Mouse (Mus musculus) heart, embryonic 16.5 days (tissue): Measurements from ENCODE around the gene Theg. TPM values are rescaled to one million over a fixed set of nuclear protein-coding genes. Genes with fewer than 3 reads are reported as not detected.

Experiments
- ATAC-seq: fragments of 200-750 bp; cut with Nextera tagmentation; replicated peaks from 2 replicates; pipeline ENCODE4 v1.8.0; 2017; ENCODE audit warnings: moderate number of reproducible peaks; ENCODE audit not compliant: insufficient read depth, low FRiP score; ENCODE audit errors: extremely low read depth
- H3K27ac ChIP-seq: fragments of 300-500 bp; sonication (generic); 2 replicates; pipeline ENCODE4 v1.5.1; 2014; ENCODE audit warnings: mild to moderate bottlenecking, low read length, control low read depth, moderate library complexity
- H3K27me3 ChIP-seq: fragments of 300-500 bp; sonication (generic); 2 replicates; pipeline ENCODE4 v1.6.1; 2014; ENCODE audit warnings: low read length, mixed read lengths; ENCODE audit not compliant: control insufficient read depth, insufficient read depth
- H3K36me3 ChIP-seq: fragments of 300-500 bp; sonication (generic); 2 replicates; pipeline ENCODE4 v1.6.1; 2014; ENCODE audit not compliant: control insufficient read depth, insufficient read depth
- H3K4me1 ChIP-seq: fragments of 300-500 bp; sonication (generic); 2 replicates; pipeline ENCODE4 v1.6.1; 2014; ENCODE audit warnings: low read length, mixed read lengths; ENCODE audit not compliant: control insufficient read depth, insufficient read depth
- H3K4me2 ChIP-seq: fragments of 300-500 bp; sonication (generic); 2 replicates; pipeline ENCODE4 v1.6.1; 2014; ENCODE audit warnings: low read depth, mild to moderate bottlenecking, control low read depth, low read length
- H3K4me3 ChIP-seq: fragments of 300-500 bp; sonication (generic); 2 replicates; pipeline ENCODE4 v1.5.1; 2014; ENCODE audit warnings: mild to moderate bottlenecking, control low read depth, low read length
- H3K9ac ChIP-seq: fragments of 300-500 bp; sonication (generic); 2 replicates; pipeline ENCODE4 v1.6.1; 2014; ENCODE audit warnings: low read length, control low read depth
- H3K9me3 ChIP-seq: fragments of 300-500 bp; sonication (generic); replicated peaks from 2 replicates; pipeline ENCODE4 v1.6.1; 2016; ENCODE audit warnings: low read length; ENCODE audit not compliant: control insufficient read depth
- WGBS: fragments of 180-500 bp; shearing (Covaris S2); extraction: QIAGEN DNeasy Blood & Tissue Kit; methylation state at CpG from one replicate; pipeline ENCODE4 v1.1.7; 2014; 5-methylcytosine and 5-hydroxymethylcytosine counted together
- polyA plus RNA-seq: library from polyadenylated mRNA; unstranded; fragments of >200 nt; fragmentation: Nextera tagmentation; extraction: Ambion mirVana; gene quantifications from 2 replicates; pipeline ENCODE4 v1.2.1, GENCODE M21; 2015

Theg gene
- polyA plus RNA-seq, 1 experiment from 2014 or later: not detected

DNA sequence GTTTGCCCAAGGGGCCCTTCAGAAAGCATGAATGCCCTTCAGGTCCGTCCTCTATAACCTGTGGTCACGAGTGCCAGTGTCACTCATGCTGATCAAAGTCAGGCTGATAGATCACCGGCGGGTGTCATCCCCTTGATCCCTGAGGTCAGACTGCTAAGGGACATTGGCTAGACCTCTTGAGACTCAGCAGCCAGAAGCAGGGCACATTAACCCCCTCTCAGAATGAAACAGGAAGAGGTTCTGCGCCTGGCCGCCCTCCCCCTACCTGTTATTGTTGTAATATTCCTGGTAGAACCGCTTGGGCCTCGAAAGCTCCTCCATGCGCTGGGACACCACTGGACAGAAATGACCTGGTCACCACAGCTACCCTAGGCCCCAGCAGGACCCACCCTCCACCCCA is 2.7 kb downstream of the Theg start:
- Histone ChIP-seq H3K27ac (no peak overlapping the region), H3K36me3 (no peaks in the 10 kb centered on the region), H3K4me2 (no peak overlapping the region), H3K4me3 (no peak overlapping the region), H3K9me3 (peaks cover 2% of the 10 kb centered on the region; the same call in 1 of the 2 replicates), H3K4me1 (no peaks in the 10 kb centered on the region), H3K27me3 (no peaks in the 10 kb centered on the region; the same call in 1 of the 2 replicates), H3K9ac (no peak overlapping the region)
- no peak for ATAC-seq
- 71% methylated on average over 9 of the region's 9 CpGs for WGBS

GRCm38 (mm10) chr10:79584021-79584420 is 3.1 kb downstream of the Theg start:
- H3K9ac ChIP-seq: no peak overlapping the region
- no peaks in the 10 kb centered on the region for H3K4me1 ChIP-seq
- H3K9me3 ChIP-seq: peaks cover 2% of the 10 kb centered on the region; the same call in 1 of the 2 replicates
- H3K36me3 ChIP-seq: no peaks in the 10 kb centered on the region
- WGBS: 39% methylated on average over 7 of the region's 7 CpGs
- ATAC-seq: no peak
- no peak overlapping the region for H3K27ac ChIP-seq
- H3K4me2 ChIP-seq: no peak overlapping the region
- no peak overlapping the region for H3K4me3 ChIP-seq
- H3K27me3 ChIP-seq: no peaks in the 10 kb centered on the region; the same call in 1 of the 2 replicates

DNA sequence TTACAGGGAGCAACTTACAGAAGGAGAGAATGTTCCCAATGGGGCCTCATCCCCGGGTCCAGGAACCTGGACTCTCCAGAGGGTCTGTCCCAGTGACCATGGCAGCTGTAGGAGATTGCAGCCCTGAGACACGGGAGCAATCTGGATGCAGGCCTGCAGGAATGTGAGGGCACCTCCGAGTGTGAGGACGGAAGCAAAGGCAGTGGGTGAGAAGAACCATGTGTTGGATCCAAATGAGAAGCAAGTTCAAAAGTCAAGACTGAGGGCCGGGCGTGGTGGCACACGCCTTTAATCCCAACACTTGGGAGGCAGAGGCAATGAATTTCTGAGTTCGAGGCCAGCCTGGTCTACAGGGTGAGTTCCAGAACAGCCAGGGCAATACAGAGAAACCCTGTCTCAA is 5.6 kb downstream of the Theg start:
- no peak for ATAC-seq
- no peak overlapping the region for H3K27ac ChIP-seq
- no peaks in the 10 kb centered on the region for H3K36me3 ChIP-seq
- no peak overlapping the region for H3K9ac ChIP-seq
- no peak overlapping the region for H3K4me3 ChIP-seq
- H3K9me3 ChIP-seq: peaks cover 2% of the 10 kb centered on the region; the same call in 1 of the 2 replicates
- no peaks in the 10 kb centered on the region for H3K4me1 ChIP-seq
- no peaks in the 10 kb centered on the region; the same call in 1 of the 2 replicates for H3K27me3 ChIP-seq
- no peak overlapping the region for H3K4me2 ChIP-seq
- WGBS: 81% methylated on average over 8 of the region's 8 CpGs

DNA sequence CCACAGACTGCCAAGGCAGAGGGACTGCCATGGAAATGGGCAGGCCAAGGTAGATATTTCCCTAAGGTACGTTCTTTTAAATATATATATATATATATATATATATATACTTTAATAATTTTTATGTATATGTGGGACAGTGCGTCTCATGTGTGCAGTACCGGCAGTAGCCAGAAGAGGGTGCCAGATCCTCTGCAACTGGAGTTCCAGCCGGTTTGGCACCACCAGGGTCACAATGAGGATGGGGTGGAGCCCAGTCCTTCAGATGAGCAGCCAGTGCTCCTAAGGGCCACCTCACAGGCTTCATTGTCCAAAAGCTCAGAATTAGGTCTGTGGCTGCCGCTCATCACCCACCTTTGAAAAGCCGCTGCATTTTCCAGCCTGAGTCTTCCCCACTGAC is 6.3 kb downstream of the Theg start:
- Histone ChIP-seq H3K4me3 (no peak overlapping the region), H3K4me2 (no peak overlapping the region), H3K4me1 (no peaks in the 10 kb centered on the region), H3K9ac (no peak overlapping the region), H3K36me3 (no peaks in the 10 kb centered on the region), H3K27ac (no peak overlapping the region), H3K27me3 (no peaks in the 10 kb centered on the region; the same call in 1 of the 2 replicates), H3K9me3 (peaks cover 2% of the 10 kb centered on the region; the same call in 1 of the 2 replicates)
- WGBS: 44% methylated on average over 6 of the region's 6 CpGs
- ATAC-seq: no peak

DNA sequence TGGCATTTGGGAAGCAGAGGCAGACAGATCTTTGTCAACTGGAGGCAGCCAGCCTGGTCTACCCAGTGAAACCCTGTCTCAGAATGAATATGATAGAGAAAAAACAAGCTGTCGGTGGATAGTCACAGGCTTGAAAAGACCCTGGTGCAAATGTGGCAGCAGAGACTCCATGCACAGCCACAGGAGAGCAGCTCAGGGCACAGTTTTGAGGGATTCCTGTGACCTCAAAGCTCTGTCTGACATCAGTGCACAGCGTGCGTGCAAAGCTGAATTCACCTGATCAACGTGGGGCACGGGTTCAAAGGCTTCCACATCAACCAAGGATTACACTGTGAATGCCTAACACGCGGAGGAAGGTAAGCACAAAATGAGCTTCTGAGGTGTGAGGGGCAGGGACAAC is 6.8 kb downstream of the Theg start:
- H3K4me1 ChIP-seq: no peaks in the 10 kb centered on the region
- H3K9me3 ChIP-seq: peaks cover 2% of the 10 kb centered on the region; the same call in 1 of the 2 replicates
- no peaks in the 10 kb centered on the region for H3K36me3 ChIP-seq
- H3K9ac ChIP-seq: no peak overlapping the region
- H3K27me3 ChIP-seq: no peaks in the 10 kb centered on the region; the same call in 1 of the 2 replicates
- no peak overlapping the region for H3K4me3 ChIP-seq
- no peak for ATAC-seq
- WGBS: 72% methylated on average over 7 of the region's 7 CpGs
- H3K27ac ChIP-seq: no peak overlapping the region
- H3K4me2 ChIP-seq: no peak overlapping the region

DNA sequence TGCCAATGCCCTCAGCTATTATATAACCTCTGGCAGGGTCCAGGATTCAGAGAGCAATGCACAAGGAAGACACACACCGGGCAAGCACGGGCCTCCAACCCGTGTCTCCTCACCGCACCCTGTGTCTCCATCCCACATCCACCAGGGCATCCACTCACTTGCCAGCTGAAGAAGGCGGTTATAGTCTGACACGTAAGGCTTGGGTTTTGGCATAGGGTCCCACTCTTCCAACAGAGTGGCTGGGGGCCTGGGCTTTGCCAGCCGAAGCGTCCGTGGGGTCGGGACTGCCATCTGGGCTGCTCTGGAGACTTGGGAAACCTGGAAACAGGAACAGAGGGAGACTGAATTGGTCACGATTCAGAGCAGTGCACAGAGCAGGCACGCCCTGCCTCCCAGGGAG is 7.3 kb downstream of the Theg start:
- no peak overlapping the region for H3K4me2 ChIP-seq
- H3K4me1 ChIP-seq: no peaks in the 10 kb centered on the region
- H3K27ac ChIP-seq: no peak overlapping the region
- no peak overlapping the region for H3K4me3 ChIP-seq
- no peak overlapping the region for H3K9ac ChIP-seq
- ATAC-seq: no peak
- H3K9me3 ChIP-seq: peaks cover 2% of the 10 kb centered on the region; the same call in 1 of the 2 replicates
- H3K36me3 ChIP-seq: no peaks in the 10 kb centered on the region
- no peaks in the 10 kb centered on the region; the same call in 1 of the 2 replicates for H3K27me3 ChIP-seq
- WGBS: 75% methylated on average over 12 of the region's 12 CpGs

DNA sequence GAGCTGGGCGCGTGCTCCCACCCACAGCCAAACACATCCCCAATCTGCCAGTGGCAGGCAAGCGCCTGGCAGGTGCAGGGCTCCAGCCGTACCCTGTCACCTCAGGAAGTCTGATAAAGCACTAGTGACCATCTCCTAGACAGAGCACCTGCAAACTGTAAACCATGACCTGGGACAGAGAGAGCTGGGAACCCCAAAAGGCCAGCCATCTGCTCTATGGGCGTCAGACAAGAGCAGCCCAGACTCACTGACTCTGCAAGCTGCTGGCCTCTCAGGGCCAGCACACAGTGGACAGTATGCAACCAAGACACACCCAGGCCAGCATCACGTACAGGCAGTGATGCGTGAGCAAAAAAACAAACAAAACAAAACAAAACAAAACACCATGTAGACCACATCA is 8.2 kb downstream of the Theg start:
- no peaks in the 10 kb centered on the region; the same call in 1 of the 2 replicates for H3K27me3 ChIP-seq
- H3K9me3 ChIP-seq: peaks cover 2% of the 10 kb centered on the region; the same call in 1 of the 2 replicates
- no peak overlapping the region for H3K9ac ChIP-seq
- H3K36me3 ChIP-seq: no peaks in the 10 kb centered on the region
- H3K4me2 ChIP-seq: no peak overlapping the region
- H3K27ac ChIP-seq: no peak overlapping the region
- whole genome bisulfite sequencing: 73% methylated on average over 7 of the region's 7 CpGs
- no peak for ATAC-seq
- no peak overlapping the region for H3K4me3 ChIP-seq
- H3K4me1 ChIP-seq: no peaks in the 10 kb centered on the region

GRCm38 (mm10) chr10:79578276-79578675 is 8.9 kb downstream of the Theg start:
- H3K27me3 ChIP-seq: no peaks in the 10 kb centered on the region; the same call in 1 of the 2 replicates
- no peaks in the 10 kb centered on the region for H3K36me3 ChIP-seq
- H3K27ac ChIP-seq: no peak overlapping the region
- H3K9ac ChIP-seq: no peak overlapping the region
- WGBS: 74% methylated on average over 9 of the region's 9 CpGs
- peaks cover 2% of the 10 kb centered on the region; the same call in 1 of the 2 replicates for H3K9me3 ChIP-seq
- H3K4me2 ChIP-seq: no peak overlapping the region
- H3K4me3 ChIP-seq: no peak overlapping the region
- no peak for ATAC-seq
- no peaks in the 10 kb centered on the region for H3K4me1 ChIP-seq

GRCm38 (mm10) chr10:79577376-79577775 is 9.8 kb downstream of the Theg start:
- Histone ChIP-seq H3K27me3 (no peaks in the 10 kb centered on the region; the same call in 1 of the 2 replicates), H3K4me2 (no peak overlapping the region), H3K9ac (no peak overlapping the region), H3K9me3 (peaks cover 2% of the 10 kb centered on the region; the same call in 1 of the 2 replicates), H3K4me3 (no peak overlapping the region), H3K27ac (no peak overlapping the region), H3K36me3 (no peaks in the 10 kb centered on the region), H3K4me1 (no peaks in the 10 kb centered on the region)
- 73% methylated on average over 4 of the region's 4 CpGs for WGBS
- ATAC-seq: no peak
